Mouse (Mus musculus) lung, adult 2 months (tissue): ENCODE data around the gene Tnrc6b.

Experiments used
- CTCF ChIP-seq: fragments of 200-500 bp; IDR thresholded peaks from 2 replicates; pipeline ENCODE4 v1.5.1; 2011; ENCODE audit warnings: mild to moderate bottlenecking, low read length, control low read depth; ENCODE audit not compliant: insufficient read depth
- POLR2A ChIP-seq: fragments of 200-500 bp; IDR thresholded peaks from 2 replicates; pipeline ENCODE4 v1.6.1; 2011; ENCODE audit warnings: low read depth, mild to moderate bottlenecking, control low read depth, low read length, borderline replicate concordance; ENCODE audit errors: extremely low read depth

GRCm38 (mm10) chr15:80711401-80712151, 463 bp downstream of the Tnrc6b start:
- TF ChIP-seq CTCF (no peak), POLR2A (no peak)
